Mouse (Mus musculus) retina, adult 2 months (tissue): ENCODE results near the gene Serpina3c.

Experiments used
- DNase-seq: peaks from one replicate; pipeline ENCODE4 v3.0.0-alpha.2; 2012; ENCODE audit warnings: low read depth, low spot score

Gene Serpina3c

DNA sequence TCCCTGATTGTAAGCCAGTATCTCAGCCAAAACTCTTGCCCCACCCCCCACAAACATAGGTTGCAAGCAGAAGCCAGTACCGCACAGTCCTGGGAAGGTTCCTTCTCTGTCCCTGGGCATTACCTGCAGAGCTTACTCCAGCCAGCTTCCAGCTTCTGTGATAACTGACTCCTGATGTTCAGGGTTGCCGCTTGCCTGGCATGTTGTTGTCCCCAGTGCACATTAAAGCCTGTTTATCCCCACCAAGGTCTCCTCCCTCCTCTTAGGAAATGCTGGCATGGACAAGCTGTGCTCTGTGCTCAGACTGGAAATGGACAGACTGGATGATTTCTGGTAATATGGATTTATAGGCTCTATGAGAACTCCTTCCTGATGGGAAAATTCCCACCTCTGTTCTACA is at the start of gene Serpina3c:
Gene Serpina3c (minus strand): TSS at position 215 of the 400 bp plus-strand sequence.
- DNase-seq = no peak

DNA sequence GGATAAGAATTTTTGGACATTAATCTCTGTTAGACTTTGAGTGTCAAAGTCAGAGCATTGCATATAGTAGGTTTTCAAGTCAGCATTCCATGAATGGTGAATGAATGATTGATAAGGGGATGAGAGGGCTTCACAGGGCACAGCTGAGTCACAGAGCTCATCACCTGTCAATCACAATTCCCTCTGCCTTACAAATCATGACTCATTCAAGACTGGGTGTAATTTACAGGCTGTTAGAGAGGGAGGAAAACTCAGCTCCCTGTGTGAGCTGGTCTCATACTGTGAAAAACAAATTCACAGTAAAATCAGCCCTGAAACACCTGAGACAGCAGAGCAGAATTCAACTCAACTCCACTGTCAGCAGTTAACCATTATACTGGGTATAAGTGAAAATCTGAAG is 37.2 kb upstream of the Serpina3c start:
- no peak for DNase-seq

DNA sequence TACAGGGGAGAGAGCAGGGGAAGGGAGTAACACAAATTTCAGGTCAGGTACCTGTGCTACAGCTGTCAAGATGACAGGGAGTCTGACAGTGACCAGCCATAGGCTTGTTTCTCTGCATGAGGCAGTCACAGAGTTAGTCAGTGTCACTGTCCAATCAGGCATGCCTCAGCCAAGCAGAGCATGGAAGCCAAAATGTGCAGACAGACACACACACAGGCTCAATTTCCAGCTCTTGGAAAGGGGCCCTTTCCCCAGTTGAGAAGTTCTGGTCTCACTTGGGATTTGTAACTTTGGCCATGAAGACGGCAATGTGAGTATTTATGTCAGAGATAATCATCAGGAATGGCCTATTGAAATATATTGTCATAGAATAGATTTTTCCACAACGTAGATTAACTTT is 35.6 kb upstream of the Serpina3c start:
- no peak for DNase-seq

DNA sequence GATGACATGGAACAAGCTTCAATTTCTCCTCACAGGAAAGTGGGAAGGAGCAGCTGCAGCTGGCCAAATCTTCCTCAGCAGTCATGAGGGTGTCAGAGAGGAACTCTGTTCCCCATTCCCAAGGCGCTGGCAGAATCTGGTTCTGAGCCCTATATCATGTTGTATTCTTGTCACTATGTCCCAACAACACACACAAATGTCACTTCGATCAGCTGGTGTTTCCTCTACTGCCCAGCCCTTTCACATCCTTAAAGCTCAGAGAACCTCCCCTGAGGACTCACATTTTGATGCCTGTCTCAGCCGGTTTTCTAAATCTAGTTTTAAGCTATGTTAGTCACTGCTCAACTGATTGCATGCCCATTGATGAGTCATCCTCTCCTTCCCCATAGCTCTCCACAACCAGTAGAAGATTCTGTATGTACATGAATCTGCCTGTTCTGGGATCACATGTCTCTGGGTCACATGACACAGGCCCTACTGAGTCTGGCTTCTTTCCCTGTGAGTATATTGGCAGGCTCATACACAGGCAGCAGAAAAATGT is 32.4 kb upstream of the Serpina3c start:
- DNase-seq = no peak

DNA sequence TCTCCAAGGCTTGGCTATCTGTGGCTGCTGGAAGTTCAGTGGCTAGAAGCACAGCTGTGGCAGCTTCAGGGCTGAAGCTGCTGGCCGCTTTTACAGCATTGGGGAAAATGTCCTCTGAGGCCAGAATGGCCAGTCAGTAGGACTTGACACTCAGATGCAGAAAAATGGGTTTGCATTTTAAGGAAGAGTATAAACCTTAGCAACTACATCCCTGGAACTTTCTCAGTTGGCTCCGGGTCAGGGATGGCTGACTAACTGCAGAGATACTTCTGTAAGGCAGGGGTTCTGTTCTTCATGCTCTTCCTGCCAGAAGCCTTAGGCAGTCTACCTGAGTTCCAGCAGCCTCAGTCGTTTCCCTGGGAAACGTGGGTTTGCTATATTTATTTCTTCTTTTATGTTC is 31.4 kb upstream of the Serpina3c start:
- DNase-seq = no peak

DNA sequence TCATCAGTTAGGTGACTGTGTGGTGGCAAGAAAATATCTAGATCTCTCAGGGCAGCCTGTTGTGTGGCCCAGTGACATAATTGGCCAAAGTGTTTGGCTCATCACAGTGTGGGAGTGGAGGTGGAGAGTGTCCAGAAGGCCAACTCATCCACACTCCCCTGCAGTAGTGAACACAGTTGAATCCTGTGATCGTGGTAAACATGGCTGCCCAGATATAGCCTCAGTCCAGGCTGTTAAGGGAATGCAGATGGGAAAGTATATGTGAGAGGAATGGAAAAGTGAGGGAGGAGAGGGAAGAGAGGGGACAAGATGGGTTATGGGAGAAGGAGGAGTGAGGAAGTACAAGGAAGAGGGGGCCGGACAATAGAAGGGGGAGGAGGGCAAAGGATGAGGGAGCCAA is 25.3 kb upstream of the Serpina3c start:
- DNase-seq = no peak

DNA sequence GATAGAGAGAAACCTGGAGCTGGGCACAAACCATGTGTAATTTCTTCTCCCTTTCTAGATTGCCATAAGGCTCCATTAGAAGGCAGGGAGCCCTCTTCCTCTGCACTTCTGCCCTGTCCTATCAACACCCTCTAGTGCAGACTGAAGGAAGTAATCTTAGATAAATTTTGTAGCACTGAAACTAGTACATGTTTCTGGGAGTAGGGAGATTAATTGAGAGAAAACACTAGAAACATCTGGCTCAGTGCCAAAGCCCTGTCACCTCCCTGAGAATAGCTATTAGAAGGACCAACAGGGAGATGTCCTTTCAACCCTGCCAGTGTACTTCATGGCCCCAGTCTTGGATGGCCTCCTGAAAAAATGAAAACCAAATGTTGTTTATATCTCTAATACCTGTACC is 24.9 kb upstream of the Serpina3c start:
- no peak for DNase-seq

DNA sequence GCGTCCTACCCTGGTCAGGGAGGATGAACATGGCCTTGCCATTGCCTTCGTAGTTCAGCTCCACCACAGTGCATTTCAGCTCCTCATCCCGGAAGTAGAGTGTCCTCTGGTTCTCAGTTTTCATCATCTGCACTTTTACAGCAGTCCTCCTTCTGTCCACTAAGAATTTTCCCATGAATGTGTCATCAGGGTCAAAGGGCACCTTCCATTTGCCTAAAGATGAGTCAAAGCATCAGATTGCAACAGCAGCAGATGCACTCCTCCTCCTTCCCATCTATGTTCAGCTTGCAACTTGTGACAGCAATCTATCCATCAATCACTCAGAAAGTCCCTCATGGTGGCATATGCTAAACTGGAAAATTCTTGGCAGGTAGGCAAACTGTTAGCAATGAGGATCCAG is 22.0 kb upstream of the Serpina3c start:
- DNase-seq = no peak

DNA sequence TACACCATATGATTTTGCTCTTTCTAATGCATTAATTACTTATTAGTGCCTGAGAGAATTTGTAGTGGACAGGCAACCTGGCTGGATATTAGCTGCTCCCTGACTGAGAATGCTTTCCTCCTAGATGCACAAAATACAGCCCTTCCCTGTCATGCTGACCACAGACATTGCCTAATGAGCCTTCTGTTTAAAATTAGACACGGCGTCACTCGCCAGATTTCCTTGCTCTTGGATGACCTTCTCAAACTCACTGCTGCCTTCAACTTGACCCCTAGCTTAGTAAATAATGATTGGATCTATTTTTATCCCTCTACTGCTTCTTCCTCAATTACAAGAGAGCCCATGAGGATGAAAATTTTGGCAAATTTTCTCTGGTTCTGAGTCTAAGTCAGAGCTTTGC is 21.1 kb upstream of the Serpina3c start:
- DNase-seq = no peak

DNA sequence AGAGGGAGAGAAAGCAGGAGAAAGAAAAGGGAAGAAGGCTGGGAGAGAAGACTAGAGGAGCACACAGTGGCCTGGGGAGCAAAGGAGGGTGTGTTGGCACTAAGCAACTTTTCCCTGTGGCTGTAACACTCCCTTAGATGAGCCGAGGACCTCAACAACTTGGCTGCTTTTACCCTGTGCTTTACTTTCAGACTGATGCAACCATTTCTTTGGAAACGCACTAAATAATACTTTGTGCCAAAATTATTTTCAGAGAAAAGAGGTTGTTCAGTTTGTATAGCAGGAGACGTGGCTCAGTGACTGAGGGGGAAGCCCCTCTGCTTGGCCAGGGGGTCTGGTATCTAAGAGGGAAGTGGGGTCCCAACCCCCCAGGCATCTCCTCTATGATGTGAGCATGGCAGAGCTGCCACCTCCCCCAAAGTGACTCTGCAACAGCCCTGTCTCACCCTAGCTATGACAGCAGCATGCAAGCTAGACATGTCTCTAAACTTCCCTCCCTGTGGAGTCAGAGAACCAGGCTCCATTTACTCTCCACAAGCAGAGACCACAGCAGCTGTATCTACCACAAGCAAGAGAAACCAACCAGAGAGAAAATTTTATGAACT is 527 bp downstream of the Serpina3c start:
- DNase-seq = no peak

DNA sequence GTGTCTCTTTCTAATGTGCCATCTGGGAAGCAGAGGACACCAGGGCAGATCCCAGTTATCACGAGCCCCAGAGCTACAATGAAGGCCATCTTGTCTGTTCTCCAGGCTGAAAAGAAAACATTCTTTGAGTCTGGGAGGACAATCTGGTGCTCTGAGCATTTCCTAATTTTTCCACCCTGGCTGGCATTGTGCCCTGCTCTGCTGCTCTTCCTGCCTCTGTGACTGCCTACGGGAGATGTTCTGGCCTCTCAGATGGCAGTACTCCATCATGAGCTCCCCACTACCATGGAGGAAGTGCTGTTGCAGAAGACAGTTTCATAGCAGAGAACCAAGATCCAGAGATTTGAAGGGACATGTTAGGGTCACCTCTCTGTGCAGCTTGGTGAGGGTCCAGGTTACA is 1.7 kb downstream of the Serpina3c start:
- no peak for DNase-seq

DNA sequence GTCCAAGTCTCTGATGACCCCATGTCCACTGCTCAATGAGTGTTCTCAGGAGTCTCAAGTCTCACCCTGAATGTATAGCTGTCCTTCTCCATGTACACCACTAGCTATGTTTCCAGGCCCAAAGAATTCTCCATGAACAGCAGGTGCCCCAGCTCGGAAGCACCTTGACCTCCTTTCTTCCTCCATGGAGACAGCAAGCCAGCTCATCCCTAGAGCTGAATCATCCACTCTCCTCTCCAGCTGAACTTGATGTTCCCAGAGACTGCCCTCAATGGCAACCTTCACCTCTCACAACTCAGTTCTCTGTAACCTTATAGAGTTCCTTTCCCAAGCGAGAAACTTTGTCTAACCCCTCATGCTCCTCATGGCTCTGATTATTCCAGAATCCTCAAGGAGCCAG is 8.1 kb downstream of the Serpina3c start:
- no peak for DNase-seq

DNA sequence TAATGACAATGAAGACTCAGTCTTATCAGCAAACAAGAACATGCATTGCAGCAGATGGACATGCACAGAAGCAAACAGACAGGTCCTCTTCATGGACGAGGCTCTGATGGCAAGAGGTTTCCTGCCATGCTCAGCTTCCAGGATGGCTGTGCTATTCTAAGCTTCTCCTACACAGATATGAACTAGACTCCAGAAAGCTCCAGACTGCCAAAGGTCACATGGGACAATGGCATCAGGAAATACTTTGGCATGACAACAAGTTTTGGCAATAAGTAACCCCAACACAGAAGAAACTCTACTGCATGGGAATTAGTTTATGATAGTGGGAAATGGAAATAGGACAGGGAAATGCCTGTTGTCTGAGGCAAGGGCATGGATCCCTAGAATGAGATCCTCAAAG is 10.4 kb downstream of the Serpina3c start:
- no peak for DNase-seq

DNA sequence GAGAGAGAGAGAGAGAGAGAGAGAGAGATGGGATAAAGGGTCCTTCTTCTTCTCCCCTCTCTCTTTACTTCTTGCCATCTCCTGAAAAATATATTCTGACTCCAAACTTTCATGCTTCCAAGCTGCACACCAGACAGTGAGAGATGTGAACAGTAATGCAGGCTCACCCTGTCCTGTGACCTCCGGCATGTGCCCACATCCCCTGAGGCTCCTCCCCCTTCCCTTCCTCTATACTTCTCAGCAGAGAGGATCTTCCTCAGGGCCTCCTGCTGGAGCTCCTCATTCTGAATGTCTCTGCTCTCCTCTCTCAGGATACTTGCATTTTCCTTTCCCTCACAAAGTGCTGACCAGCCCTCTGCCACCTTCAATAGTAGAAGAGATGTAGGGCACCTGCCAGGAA is 11.2 kb downstream of the Serpina3c start:
- DNase-seq = no peak

DNA sequence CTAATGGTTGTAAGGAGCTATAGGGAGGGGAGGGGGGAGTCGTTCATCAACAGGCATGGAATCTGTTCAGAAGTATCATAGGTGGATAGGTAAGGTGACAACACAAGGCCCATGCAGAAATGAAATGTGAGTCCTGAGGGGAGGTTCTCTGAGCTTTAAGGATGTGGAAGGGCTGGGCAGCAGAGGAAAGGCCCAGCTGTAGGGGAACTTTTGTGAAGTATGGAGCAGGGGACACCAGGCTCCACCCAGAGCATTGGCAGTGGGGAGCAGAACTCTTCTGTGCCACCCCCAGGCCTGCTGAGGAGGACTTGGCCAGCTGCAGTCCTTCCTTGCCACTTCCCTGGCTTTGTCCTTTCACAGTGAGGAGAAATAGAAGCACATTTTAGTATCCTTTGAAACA is 12.2 kb downstream of the Serpina3c start:
- DNase-seq = no peak

DNA sequence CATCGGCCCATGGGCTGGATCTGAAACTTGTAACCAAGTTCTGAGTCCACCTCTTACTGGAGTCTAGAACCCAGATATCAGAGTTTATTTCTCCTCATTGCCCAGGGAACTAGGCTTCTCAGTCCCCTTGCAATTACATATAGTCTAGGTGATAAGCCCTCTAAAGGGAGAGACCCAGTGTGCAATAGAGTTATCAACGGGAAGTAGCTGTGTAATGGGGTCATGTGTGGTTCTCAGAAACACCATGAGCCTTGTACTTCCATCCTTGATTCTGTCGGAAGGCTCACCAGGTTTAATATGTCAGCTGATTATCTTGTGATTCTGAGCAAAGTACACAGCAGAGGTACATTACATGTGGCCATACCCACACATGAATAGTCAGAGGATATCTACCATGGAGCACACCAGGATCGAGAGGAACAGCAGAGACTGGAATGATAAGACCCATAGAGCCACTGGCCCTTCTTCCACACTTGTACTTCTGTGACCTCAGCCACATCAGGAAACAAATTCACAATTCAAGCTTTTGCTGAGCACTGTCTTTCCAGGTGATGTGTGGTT is 13.0 kb downstream of the Serpina3c start:
- no peak for DNase-seq

DNA sequence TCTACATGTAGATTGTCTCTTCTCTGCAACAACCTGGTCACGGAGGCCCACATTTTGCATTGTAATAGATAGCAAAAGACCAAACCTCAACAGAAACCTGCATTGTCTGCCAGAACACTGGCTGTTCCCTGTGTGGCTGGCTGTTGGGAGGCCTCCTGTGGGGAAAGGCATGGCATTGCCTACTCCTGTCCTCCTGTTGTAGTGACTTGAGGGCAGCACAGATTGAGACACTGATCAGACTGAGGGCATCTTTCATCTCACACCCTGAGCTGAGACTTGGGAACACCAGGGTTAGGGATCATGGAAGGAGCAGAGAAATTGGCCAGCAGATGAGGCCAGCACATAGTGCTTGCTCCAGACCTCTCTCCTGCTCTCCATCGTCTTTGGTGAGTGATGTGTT is 15.5 kb downstream of the Serpina3c start:
- no peak for DNase-seq

DNA sequence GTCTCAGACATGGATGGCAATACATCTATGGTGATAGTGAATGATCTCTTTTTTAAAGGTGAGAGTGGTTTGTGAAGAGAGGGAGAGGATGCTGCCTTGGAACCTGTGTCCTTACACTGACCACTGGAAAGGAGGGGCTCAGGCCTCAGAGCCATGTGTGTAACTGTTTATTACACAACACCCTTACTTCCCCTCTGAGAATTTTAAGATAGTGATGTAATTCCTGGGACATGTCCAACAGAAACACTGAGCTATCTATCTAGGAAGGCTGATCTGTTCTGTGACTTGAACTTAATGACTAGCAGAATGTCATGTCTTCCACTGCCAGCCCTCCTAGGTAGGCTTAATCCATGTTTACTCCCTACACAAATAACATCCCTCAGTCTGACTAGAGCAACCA is 22.6 kb downstream of the Serpina3c start:
- no peak for DNase-seq

DNA sequence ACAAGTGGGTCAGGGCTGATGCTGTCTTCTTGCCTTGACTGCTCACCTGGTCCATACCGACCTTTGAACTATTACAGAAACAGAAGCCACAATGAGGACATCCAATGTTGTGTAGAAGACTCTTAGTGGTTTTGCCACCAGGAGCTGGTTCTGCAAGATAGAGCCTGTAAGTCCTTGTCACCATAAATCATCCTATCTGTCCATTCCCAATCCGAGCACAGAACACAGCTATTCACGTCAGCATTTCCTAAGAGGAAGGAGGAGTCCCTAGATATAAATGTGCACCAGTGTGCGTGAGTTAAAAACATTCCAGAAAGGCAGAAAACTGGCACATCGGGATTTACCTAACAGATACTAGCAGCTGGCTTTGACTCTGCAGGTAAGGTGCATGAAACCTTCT is 26.0 kb downstream of the Serpina3c start, which contains the start of gene Serpina3b:
Gene Serpina3b (plus strand): TSS at position 301 of the 400 bp plus-strand sequence.
- DNase-seq = no peak

DNA sequence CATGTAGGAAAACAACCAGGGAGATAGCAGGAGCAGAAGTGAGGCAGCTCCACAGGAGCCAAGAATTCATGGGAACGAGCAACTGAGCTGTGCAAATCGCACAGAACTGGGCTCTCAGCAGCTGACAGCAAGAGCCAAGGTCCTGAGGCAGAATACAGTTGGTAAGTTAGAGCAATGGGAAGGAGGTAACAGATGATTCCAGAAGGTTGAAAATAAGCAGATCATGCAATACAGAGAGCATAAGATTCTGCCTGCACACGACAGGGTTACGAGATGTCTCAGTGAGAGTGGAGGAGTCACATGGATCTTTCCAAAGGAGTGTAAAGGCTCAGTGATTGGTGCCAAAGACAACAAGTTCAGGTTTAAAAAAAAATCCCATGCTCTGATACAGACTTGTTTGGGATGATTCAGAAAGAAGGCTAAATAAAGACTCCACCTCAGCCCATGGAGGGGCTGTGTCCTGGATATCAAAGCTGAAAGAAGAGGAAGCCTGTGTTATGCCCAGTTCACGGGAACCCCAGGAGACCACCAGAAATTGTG is 28.6 kb downstream of the Serpina3c start:
- no peak for DNase-seq

DNA sequence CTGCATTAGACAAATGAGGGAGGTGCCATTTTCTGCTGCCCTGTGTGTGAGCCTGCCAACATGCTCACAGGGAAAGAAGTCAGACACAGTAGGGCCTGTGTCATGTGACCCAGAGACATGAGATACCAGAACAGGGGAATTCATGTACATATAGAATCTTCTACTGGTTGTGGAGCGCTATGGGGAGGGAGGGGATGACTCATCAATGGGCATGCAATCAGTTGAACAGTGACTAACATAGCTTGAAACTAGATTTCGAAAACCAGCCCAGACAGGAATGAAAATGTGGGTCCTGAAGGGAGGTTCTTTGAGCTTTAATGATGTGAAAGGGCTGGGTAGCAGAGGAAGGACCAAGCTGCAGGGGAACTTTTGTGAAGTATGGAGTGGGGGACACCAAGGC is 29.7 kb downstream of the Serpina3c start:
- DNase-seq = no peak

DNA sequence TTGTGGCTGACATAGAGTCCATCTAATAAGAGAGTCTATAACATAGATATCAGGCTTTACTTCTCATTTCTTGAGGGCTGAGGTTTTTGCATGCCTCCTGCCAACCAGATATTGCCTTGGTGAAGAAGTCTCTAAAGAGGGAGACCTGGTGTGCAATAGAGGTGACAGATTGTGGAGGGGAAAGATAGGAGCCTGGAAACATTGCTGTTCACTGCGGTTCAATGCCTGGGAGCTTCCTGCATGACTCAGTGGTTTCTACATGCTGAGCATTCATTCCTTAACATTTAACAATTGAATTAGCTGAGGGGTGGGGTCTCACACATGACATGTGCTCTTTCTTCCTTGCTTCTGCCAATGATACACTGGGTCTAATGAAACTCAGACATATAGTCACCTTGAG is 30.6 kb downstream of the Serpina3c start:
- no peak for DNase-seq

DNA sequence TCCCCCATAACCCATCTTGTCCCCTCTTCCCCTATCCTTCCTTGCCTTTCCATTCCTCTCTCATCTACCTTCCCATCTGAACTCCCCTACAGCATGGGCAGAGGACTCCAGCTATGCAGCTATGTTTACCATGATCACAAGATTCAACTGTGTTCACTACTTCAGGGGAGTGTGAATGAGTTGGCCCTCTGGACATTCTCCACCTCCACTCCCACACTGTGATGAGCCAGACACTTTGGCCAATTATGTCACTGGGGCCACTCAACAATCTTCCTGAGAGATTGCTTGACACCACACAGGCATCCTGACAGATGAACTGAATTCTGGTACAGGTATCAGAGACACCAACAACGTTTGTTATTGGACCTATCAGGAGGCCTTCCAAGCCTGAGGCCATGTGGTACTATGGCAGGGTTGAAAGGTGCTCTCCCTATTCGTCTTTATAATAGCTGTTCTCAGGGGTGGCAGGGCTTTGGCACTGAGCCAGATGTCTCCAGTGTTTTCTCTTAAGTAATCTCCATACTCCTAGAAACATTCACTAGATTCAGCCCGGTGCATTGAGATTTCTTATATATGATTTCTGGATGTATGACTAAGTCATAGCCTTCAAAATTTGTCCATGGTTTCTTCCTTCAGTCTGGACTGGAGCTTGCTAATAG is 38.6 kb downstream of the Serpina3c start:
- DNase-seq = no peak
